Mouse (Mus musculus) liver, embryonic 14.5 days (tissue): Measurements from ENCODE around the gene Zrsr1.

ENCODE experiments used
- CTCF ChIP-seq: IDR thresholded peaks from 2 replicates; pipeline ENCODE4 v1.5.1; 2016; ENCODE audit warnings: antibody characterized with exemption, low read depth, control low read depth
- EP300 ChIP-seq: IDR thresholded peaks from 2 replicates; pipeline ENCODE4 v1.6.1; 2016; ENCODE audit warnings: antibody characterized with exemption, low read depth

DNA sequence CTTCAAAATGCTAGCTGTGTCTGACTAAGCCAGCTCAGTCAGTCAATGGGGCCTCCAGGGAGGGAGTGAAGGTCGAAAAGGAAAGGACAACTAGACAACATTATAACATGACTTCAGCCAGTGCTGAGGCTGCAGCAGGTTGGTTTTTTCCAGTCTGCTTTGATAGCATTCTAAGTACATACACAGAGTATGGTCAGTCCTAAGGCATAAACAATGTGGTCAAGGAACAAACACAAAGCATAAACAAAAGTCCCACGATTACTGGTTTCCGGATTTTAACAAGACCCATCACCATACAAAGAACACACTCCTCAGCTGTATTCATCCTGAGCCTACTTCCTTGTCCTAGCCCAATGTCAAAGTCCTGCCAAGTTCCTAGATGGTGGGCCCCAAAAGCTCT lies 13.7 kb downstream of the Zrsr1 start:
- no peak for TF ChIP-seq CTCF
- no peak for TF ChIP-seq EP300
